Mouse (Mus musculus): Measurements from ENCODE around the gene Mapk8ip2.

- TF ChIP-seq GATA1 (IDR thresholded peaks at IDR 0.05; ENCODE audit: low read length) = no peak
- TF ChIP-seq TAL1 (IDR thresholded peaks at IDR 0.05; ENCODE audit: low read length) = no peak
Observed at GRCm38 (mm10) chr15:89460298-89460697, 6.6 kb downstream of the Mapk8ip2 start.
